8 mouse cellular contexts compared by ENCODE assay signal in genomic region chr10:63244746-63245145, GRCm38 (mm10). TPM values are rescaled to one million over a fixed set of nuclear protein-coding genes. Genes with fewer than 3 reads are reported as not detected.
DNase-seq lines count a peak whose midpoint lies in the region; ATAC-seq and TF ChIP-seq lines count a peak whose summit lies in the region.

No protein-coding gene starts in this region.

- H3K27me3 ChIP-seq in embryonic facial prominence, embryonic 12.5 days: no peaks in the 10 kb centered on the region
- no peaks in the 10 kb centered on the region for H3K27me3 ChIP-seq in hindbrain, embryonic 14.5 days (ENCODE audit: control insufficient read depth, insufficient read depth, low read length)
- H3K27me3 ChIP-seq in liver, embryonic 12.5 days (replicated peaks): no peaks in the 10 kb centered on the region

- peak overlapping the region; percentile 88 to 99 for H3K4me3 ChIP-seq in ES-E14 (ENCODE audit: insufficient read depth in 1 of 2, low read depth in 1 of 2, low read length in 2 of 2, poor library complexity in 1 of 2, severe bottlenecking in 1 of 2)
- H3K4me3 ChIP-seq in embryonic facial prominence, embryonic 12.5 days: peak overlapping the region; percentile 94
- H3K4me3 ChIP-seq in hindbrain, embryonic 14.5 days (replicated peaks; ENCODE audit: low read length): peak overlapping the region; percentile 95
- H3K4me3 ChIP-seq in liver, embryonic 12.5 days: peak overlapping the region; percentile 99

- H3K9ac ChIP-seq in ES-E14 (ENCODE audit: insufficient read depth, low read depth, low read length, poor library complexity, severe bottlenecking): peak overlapping the region; percentile 97; the same call in 1 of the 2 replicates
- H3K9ac ChIP-seq in embryonic facial prominence, embryonic 12.5 days: peak overlapping the region; percentile 93; the same call in 1 of the 2 replicates
- H3K9ac ChIP-seq in hindbrain, embryonic 14.5 days: peak overlapping the region; percentile 86
- H3K9ac ChIP-seq in liver, embryonic 12.5 days: peak overlapping the region; percentile 99

- H3K27ac ChIP-seq in ES-E14 (ENCODE audit: insufficient read depth, low read depth, low read length, poor library complexity, severe bottlenecking): peak overlapping the region; percentile 81; the same call in 1 of the 2 replicates
- H3K27ac ChIP-seq in embryonic facial prominence, embryonic 12.5 days: no peak overlapping the region
- H3K27ac ChIP-seq in hindbrain, embryonic 14.5 days: peak overlapping the region; percentile 93; the same call in 1 of the 2 replicates
- H3K27ac ChIP-seq in liver, embryonic 12.5 days: peak overlapping the region; percentile 99

- DNase-seq in A20 (ENCODE audit: low read depth, low spot score) (peak; percentile 65), ES-E14 (ENCODE audit: low read depth, low spot score) (peak; percentile 69)
- DNase-seq in hindbrain, embryonic 14.5 days (ENCODE audit: low spot score): no peak
- peak; percentile 23 for DNase-seq in neural tube, embryonic 10.5 days (ENCODE audit: extremely low spot score, low spot score)
- DNase-seq in left cerebral cortex, adult 9 months (ENCODE audit: low spot score in 2 of 2): no peak
- DNase-seq in layer of hippocampus, postnatal 14 days (ENCODE audit: low spot score in 2 of 2): no peak

- in situ Hi-C loops in ES-E14 (cut with MboI; ENCODE audit: low sequenced_read_pairs in 2 of 2, unreplicated experiment in 2 of 2): no loop called here

- H3K4me1 ChIP-seq in ES-E14 (ENCODE audit: control insufficient read depth in 2 of 2, insufficient read depth in 2 of 2, low read length in 2 of 2, poor library complexity in 1 of 2): peaks cover 2% of the 10 kb centered on the region in 2 experiments; a peak in 3 of 4 replicates
- peaks cover 8% of the 10 kb centered on the region for H3K4me1 ChIP-seq in embryonic facial prominence, embryonic 12.5 days
- H3K4me1 ChIP-seq in hindbrain, embryonic 14.5 days (replicated peaks; ENCODE audit: control insufficient read depth, insufficient read depth, low read length): peaks cover 25% of the 10 kb centered on the region
- H3K4me1 ChIP-seq in liver, embryonic 12.5 days: peaks cover 38% of the 10 kb centered on the region

- no peaks in the 10 kb centered on the region for H3K9me3 ChIP-seq in ES-E14 (ENCODE audit: control insufficient read depth, insufficient read depth, low read depth, low read length)
- no peaks in the 10 kb centered on the region for H3K9me3 ChIP-seq in embryonic facial prominence, embryonic 12.5 days
- no peaks in the 10 kb centered on the region for H3K9me3 ChIP-seq in hindbrain, embryonic 14.5 days (ENCODE audit: control insufficient read depth, low read length)
- H3K9me3 ChIP-seq in liver, embryonic 12.5 days (replicated peaks): no peaks in the 10 kb centered on the region

- H3K4me2 ChIP-seq in embryonic facial prominence, embryonic 12.5 days (replicated peaks): peak overlapping the region; percentile 64
- peak overlapping the region; percentile 77 for H3K4me2 ChIP-seq in hindbrain, embryonic 14.5 days (replicated peaks)
- H3K4me2 ChIP-seq in liver, embryonic 12.5 days: peak overlapping the region; percentile 63

- H3K36me3 ChIP-seq in ES-E14 (ENCODE audit: control insufficient read depth, insufficient read depth, low read length, poor library complexity, severe bottlenecking): peaks cover 3% of the 10 kb centered on the region
- no peaks in the 10 kb centered on the region; the same call in 1 of the 2 replicates for H3K36me3 ChIP-seq in embryonic facial prominence, embryonic 12.5 days
- H3K36me3 ChIP-seq in hindbrain, embryonic 14.5 days (replicated peaks; ENCODE audit: control insufficient read depth, insufficient read depth): peaks cover 10% of the 10 kb centered on the region
- H3K36me3 ChIP-seq in liver, embryonic 12.5 days: peaks cover 23% of the 10 kb centered on the region

- no peak for ATAC-seq in embryonic facial prominence, embryonic 12.5 days (ENCODE audit: insufficient number of reproducible peaks, insufficient read depth, low FRiP score, low TSS enrichment)
- ATAC-seq in hindbrain, embryonic 14.5 days (ENCODE audit: low FRiP score): no peak
- no peak for ATAC-seq in liver, embryonic 12.5 days

- 13% methylated on average over 5 of the region's 5 CpGs for WGBS in embryonic facial prominence, embryonic 12.5 days
- 13% methylated on average over 5 of the region's 5 CpGs for WGBS in hindbrain, embryonic 14.5 days
- 14% methylated on average over 5 of the region's 5 CpGs for WGBS in liver, embryonic 12.5 days (ENCODE audit: insufficient replicate concordance)

TF ChIP-seq in ES-E14, 5 proteins besides CTCF, POLR2A, EP300 and RAD21:
- TF ChIP-seq ZNF384 (IDR thresholded peaks at IDR 0.05; ENCODE audit: low read depth, low read length) (peak; percentile 96), ZC3H11A (IDR thresholded peaks at IDR 0.05; ENCODE audit: borderline replicate concordance, low read depth, low read length) (0 out of 2 replicates have a peak, but pooled peaks have one; percentile 3), MAFK (IDR thresholded peaks at IDR 0.05; ENCODE audit: insufficient read depth, low read depth, low read length) (no peak), CHD2 (IDR thresholded peaks at IDR 0.05; ENCODE audit: low read depth, low read length) (no peak), HCFC1 (IDR thresholded peaks at IDR 0.05; ENCODE audit: borderline replicate concordance, insufficient read depth, low read length) (0 out of 2 replicates have a peak, but pooled peaks have one; percentile 63)
TF ChIP-seq in ES-E14: peak in this region for 3.

RNA-seq across cellular contexts. Expression of gene Herc4, which starts 1.1 kb away (rescaled TPM):
- 87.9 and 88.3 TPM in 2 replicates for total RNA-seq in ES-E14 (2012; rRNA removed)
- 44.1 and 46.9 TPM in 2 replicates for polyA plus RNA-seq in embryonic facial prominence, embryonic 12.5 days (2016; fragmentation: Nextera tagmentation; extraction: Ambion mirVana)
- 30.9 and 31.5 TPM in 2 replicates for polyA plus RNA-seq in hindbrain, embryonic 14.5 days (2014; fragmentation: Nextera tagmentation; extraction: Ambion mirVana)
- polyA plus RNA-seq in liver, embryonic 12.5 days (2016; fragmentation: Nextera tagmentation; extraction: Ambion mirVana): 36.3 and 38.4 TPM in 2 replicates
- 10 to 100 TPM; 30.3 to 38.1 TPM for total RNA-seq in layer of hippocampus, postnatal 14 days (2021)

RNA-seq across cellular contexts. Expression of gene Mypn, which starts 41.0 kb away (rescaled TPM):
- total RNA-seq in ES-E14 (2012; rRNA removed): 1.0 and 1.1 TPM in 2 replicates
- polyA plus RNA-seq in embryonic facial prominence, embryonic 12.5 days (2016; fragmentation: Nextera tagmentation; extraction: Ambion mirVana): 0.67 and 0.87 TPM in 2 replicates
- 0.37 and 0.68 TPM in 2 replicates for polyA plus RNA-seq in hindbrain, embryonic 14.5 days (2014; fragmentation: Nextera tagmentation; extraction: Ambion mirVana)
- polyA plus RNA-seq in liver, embryonic 12.5 days (2016; fragmentation: Nextera tagmentation; extraction: Ambion mirVana): 0.02 and 0.07 TPM in 2 replicates
- total RNA-seq in layer of hippocampus, postnatal 14 days (2021): 1 to 10 TPM; 3.0 to 3.2 TPM

Comparison
In these comparisons a context has a peak if more than half of its experiments do, and no peak if none do; other contexts are left out.
1. DNase-seq: peak in A20 (single experiment), ES-E14 (single experiment) and neural tube, embryonic 10.5 days (single experiment); none in hindbrain, embryonic 14.5 days (single experiment), left cerebral cortex, adult 9 months (0 of 2) and layer of hippocampus, postnatal 14 days (0 of 2).
2. Peak in every context shown above with its lines, with median percentiles within 50 percentile points of each other: H3K4me3 ChIP-seq, H3K9ac ChIP-seq and H3K4me2 ChIP-seq.